Mouse (Mus musculus): ENCODE results near the gene Sele.
"Not testable (repeated sequence)": the region's sequence is repeated elsewhere in the genome, so short reads cannot be mapped to it uniquely, and the experiment has no call there.

Sele gene

GRCm38 (mm10) chr1:164047934-164048333 is at the start of gene Sele:
Sele (plus strand) TSS chr1:164048234.
- no peak for DNase-seq (ENCODE audit: low spot score in 2 of 2)

DNA sequence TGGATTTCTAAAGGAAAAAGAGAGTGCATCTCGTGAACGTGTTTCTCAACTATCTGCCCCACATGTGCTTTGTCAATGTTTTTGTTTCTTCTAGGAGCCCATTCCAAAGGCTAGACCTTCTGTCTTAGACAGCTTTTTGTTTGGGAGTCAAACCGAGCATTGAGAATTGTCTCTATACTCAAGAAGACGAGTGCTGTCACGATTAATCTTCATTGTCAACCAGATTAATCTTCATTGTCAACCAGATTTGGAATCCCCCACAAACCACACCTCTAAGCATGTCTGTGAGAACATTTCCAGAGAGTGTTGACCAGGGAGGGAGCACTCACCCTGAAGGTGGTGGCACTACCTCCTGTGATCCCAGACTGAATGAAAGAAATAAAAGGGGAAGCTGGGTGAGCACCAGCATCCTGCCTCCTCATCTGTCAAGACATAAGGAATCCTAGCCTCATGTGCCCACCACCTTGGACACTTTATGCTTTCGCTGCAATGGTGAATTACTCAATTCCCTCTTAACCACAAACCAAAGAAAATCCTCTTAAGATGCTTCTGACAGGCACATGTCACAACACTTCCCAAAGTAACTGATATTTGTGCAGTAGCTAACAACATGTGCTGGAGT is 46.1 kb upstream of the Sele start:
- DNase-seq (ENCODE audit: low spot score in 2 of 2) = no peak

GRCm38 (mm10) chr1:164004311-164004710 is 43.7 kb upstream of the Sele start:
- DNase-seq (ENCODE audit: low spot score in 2 of 2) = no peak

GRCm38 (mm10) chr1:164009235-164009634 is 38.8 kb upstream of the Sele start:
- DNase-seq (ENCODE audit: low spot score in 2 of 2) = peak in 1 of 2 experiments; percentile 15

DNA sequence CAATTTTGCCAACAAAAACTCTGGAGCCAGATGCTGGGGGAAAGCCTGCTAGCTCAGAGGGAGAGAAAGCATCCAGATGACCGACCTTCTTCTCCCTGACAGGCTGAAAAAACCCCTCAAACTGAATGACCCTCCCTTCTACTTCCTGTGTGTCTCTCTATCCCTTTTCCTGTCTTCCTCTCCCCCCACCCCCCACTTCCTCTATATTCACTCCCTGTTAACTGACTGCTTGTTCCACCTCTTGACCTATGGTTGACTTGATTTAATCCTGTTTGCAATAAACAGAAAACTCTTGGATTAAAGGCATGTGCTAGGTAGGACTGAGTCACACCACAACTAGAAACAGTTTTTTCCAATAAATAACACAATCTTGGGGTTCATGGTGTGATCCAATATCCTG is 33.4 kb upstream of the Sele start:
- no peak for DNase-seq (ENCODE audit: low spot score in 2 of 2)

DNA sequence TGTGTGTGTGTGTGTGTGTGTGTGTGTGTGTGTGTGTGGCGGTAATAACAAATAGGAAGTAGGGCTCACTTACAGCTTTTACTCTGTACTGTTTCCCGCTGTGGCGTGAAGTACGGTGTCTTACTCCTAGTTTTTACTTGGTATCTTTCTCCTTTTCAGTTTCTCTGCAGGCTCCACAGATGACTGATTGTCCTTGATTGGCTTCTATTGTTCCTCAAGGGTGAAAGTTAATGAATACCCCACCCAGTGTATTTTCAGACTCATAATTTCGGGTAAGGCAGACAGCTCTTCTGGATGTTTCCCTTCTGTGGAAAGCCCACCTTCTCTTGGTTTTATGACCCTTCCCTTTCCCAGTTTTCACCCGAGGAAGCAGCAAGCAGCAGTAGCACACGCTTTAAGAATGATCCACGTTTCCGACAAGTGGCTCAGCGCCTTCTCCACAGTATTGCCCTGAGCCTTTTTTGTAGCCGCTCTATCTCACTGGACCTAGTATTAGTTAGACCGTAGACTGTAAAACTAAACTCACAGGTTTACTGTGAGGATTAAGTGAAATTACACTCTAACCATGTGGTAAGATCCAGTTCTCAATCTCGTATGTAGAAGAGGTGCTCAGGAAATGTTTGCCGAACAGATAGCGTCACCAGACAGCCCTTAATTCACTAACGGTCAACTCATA is 29.7 kb upstream of the Sele start:
- no peak for DNase-seq (ENCODE audit: low spot score in 2 of 2)

DNA sequence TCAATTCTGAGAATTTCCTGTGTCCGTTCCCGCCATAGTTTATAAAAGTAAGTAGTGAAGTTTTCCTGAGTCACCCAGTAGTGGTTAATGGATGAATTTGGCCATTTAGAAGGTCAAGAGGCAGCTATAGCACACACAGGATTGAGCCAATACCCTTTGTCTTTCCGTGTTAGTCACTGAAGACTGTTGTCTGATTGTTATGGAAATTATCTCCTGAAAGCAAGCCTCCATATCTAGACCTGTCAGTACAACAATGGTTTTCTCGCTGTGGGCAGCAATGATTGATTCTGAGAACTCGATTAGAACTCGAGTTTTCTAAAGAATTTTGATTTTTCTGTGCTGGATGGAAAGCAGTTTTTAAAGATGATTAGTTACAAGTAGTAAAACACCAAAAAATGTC is 28.2 kb upstream of the Sele start:
- DNase-seq (ENCODE audit: low spot score in 2 of 2) = no peak

GRCm38 (mm10) chr1:164020746-164021145 is 27.3 kb upstream of the Sele start:
- not testable (repeated sequence) for DNase-seq (ENCODE audit: low spot score in 2 of 2)

GRCm38 (mm10) chr1:164022106-164022505 is 25.9 kb upstream of the Sele start:
- not testable (repeated sequence) for DNase-seq (ENCODE audit: low spot score in 2 of 2)

- DNase-seq (ENCODE audit: low spot score in 2 of 2) = no peak
Measured at GRCm38 (mm10) chr1:164025685-164026084, 22.3 kb upstream of the Sele start.

GRCm38 (mm10) chr1:164027416-164027815 is 20.6 kb upstream of the Sele start:
- DNase-seq (ENCODE audit: low spot score in 2 of 2) = no peak

DNA sequence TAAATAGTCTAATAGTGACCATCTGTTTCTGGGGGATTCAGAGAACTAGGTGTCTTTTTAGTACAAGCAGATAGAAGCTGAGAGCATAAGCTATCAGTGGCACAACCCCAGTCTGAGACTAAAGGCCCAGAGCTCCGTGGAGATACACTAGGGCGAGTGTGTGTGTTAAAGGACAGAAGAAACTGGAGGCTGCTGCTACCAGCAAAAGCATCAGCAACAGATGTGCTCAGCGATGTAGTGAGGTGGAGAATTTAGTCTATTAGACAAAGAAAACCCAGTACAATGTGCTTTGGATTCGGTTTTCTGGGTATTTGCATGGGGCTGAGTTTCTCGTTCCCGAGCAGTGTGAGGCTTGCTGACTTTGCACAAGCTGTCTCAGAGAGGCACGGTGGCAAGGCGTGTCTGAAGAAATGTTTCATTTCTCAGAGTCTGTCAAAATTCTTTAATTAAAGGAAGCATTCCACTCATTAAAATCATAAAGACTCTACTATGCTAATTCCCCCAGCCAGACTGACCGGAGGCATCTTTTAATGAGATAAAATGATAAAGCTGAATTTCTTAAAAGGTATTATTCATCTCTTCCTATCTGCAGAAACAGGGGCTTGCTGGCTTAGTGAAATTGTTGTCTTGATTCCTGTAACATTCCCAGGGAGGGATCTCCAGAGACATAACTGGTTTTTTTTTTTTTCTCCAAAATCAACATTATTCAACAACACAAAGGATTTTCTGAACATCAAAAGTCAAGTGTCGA is 7.5 kb upstream of the Sele start:
- no peak for DNase-seq (ENCODE audit: low spot score in 2 of 2)

- DNase-seq (ENCODE audit: low spot score in 2 of 2) = no peak
Measured at GRCm38 (mm10) chr1:164043549-164043948, 4.5 kb upstream of the Sele start.

DNA sequence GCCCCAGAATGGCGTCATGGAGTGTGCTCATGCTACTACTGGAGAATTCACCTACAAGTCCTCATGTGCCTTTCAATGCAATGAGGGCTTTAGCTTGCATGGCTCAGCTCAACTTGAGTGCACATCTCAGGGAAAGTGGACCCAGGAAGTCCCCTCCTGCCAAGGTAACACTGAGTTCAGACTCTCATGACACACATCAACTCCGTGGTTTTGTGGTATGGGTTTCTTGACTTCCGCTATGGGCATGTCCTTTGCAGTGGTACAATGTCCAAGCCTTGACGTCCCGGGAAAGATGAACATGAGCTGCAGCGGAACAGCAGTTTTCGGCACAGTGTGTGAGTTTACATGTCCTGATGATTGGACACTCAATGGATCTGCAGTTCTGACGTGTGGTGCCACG is 5.5 kb downstream of the Sele start:
- no peak for DNase-seq (ENCODE audit: low spot score in 2 of 2)

DNA sequence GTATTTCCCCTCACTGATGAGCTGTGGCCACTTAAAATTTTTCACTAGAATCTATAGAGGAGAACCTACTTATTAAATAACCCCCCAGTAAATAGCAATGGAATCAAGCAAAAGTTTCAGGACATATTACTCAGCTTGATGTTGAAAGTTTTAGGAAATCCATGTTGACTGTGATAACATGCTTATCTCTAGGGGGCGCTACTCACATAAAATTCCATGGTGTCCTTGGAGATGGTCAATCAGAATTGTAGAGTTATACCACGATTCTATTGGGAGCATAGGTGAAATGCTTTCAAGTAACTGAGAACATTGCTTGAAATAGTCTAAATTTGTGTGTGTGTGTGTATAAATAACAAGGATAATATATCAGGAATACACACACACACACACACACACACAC is 6.8 kb downstream of the Sele start:
- DNase-seq (ENCODE audit: low spot score in 2 of 2) = no peak

DNA sequence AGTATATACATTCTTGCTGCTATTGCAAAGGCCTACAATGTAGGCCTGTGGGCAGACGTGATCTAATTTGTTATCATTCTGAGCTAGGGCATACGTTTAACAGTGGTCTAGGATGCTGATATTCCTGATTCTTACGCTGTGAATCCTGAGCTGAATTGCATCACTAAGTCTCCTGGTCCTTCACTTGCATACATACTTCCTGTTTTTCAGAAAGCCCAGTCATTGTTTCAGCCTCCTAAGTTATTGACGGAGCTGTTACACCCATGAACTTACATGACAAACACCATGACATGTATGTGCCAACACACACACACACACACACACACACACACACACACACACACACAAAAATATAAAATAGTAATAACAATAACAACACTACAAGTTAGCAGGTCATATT is 12.0 kb downstream of the Sele start:
- no peak for DNase-seq (ENCODE audit: low spot score in 2 of 2)

GRCm38 (mm10) chr1:164061278-164061677 is 13.2 kb downstream of the Sele start:
- DNase-seq (ENCODE audit: low spot score in 2 of 2) = peak in 1 of 2 experiments; percentile 14

GRCm38 (mm10) chr1:164061925-164062324 is 13.9 kb downstream of the Sele start, which contains the start of gene Sell:
Sell (plus strand) TSS chr1:164061982.
- no peak for DNase-seq (ENCODE audit: low spot score in 2 of 2)

DNA sequence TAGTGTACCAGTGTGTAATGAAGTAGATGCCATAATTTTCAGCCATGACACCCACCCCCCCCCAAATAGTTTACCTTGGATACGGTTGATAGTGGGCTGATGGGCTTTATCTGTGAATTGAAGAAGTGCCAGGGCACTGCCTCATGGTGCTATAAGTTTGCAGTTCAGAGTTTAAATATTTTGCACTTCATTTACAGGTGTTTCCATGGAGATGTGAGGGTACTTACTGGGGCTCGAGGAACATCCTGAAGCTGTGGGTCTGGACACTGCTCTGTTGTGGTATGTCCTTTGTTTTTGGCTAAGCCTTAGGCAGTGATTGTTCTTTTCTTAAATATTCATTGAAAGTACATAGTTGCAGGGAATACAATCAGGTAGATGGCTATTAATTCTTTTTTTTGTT is 14.8 kb downstream of the Sele start:
- DNase-seq (ENCODE audit: low spot score in 2 of 2) = no peak

DNA sequence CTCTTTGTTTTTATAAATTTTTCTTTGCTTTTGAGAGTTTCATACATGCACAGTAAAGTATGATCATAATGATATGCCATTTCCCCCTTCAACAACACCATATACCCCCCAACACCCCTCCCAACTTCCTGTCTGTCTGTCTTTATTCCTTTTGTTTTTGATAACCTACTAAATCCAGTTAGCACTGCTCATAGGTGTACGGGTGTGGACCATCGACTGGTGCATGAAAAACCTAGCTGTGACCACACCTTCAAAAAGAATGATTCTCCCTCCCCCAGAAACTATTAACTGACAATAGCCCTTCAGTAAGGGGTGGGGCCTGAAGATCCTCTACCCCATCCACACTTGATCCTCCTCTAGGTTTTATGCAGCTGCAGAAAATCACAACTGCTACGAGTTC is 15.7 kb downstream of the Sele start:
- DNase-seq (ENCODE audit: low spot score in 2 of 2) = no peak

DNA sequence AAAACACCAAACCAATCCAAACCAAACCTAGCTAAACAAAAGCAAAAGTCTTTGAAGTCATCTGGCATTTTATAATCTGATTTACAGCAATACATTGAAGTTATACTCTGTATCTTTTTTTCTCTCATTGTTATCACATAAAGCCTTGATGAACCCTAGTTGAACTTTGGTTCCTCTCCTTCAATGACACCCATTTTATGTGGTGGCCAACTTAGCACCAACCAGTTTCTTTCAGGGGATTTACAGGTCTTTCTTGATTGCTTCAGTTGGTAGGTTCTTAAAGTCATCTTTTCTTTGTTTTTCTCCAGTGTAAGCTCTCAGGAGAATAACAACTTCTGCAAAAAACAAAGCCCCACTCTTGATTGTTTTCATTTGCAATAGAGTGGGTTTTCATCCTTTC is 21.2 kb downstream of the Sele start:
- no peak for DNase-seq (ENCODE audit: low spot score in 2 of 2)

- DNase-seq (ENCODE audit: low spot score in 2 of 2) = no peak
Measured at GRCm38 (mm10) chr1:164070461-164070860, 22.4 kb downstream of the Sele start.

GRCm38 (mm10) chr1:164071111-164071510 is 23.1 kb downstream of the Sele start:
- DNase-seq (ENCODE audit: low spot score in 2 of 2) = no peak

Measured in right cerebral cortex, adult 2 months (tissue).